Mouse (Mus musculus) urinary bladder, postnatal 10 days (tissue): ENCODE results near the gene Baz2a.
"Not testable (repeated sequence)": the region's sequence is repeated elsewhere in the genome, so short reads cannot be mapped to it uniquely, and the experiment has no call there.

ENCODE experiments used
- DNase-seq: peaks from one replicate; pipeline ENCODE4 v3.0.0; 2022; ENCODE audit warnings: low spot score

Gene Baz2a

GRCm38 (mm10) chr10:128081807-128082476 lies 9.4 kb upstream of the Baz2a start:
- no peak for DNase-seq

DNA sequence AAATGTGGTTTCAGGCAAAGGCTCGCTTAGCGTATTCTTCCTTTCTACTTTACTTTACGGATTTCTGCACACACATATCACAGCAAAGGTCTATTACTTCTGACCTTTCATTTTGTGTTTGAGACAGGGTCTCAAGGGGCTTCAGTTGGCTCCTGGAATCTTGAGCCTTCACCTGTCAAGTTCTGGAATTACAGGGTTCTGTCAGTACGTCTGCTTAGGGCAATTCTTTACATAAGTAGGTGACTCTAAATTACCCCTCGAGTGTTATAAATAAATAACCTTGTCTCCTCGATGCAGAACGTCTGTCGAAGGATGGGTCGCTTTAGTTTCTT lies 8.9 kb upstream of the Baz2a start:
- DNase-seq: no peak

GRCm38 (mm10) chr10:128082880-128083421 lies 8.4 kb upstream of the Baz2a start, which contains the start of gene Atp5b:
Gene Atp5b (plus strand): TSS chr10:128083273.
- peak; percentile 94 for DNase-seq

- no peak for DNase-seq
These were observed 7.7 kb upstream of the Baz2a start for GRCm38 (mm10) chr10:128083688-128084087.

GRCm38 (mm10) chr10:128084160-128084559 lies 7.2 kb upstream of the Baz2a start:
- no peak for DNase-seq

DNA sequence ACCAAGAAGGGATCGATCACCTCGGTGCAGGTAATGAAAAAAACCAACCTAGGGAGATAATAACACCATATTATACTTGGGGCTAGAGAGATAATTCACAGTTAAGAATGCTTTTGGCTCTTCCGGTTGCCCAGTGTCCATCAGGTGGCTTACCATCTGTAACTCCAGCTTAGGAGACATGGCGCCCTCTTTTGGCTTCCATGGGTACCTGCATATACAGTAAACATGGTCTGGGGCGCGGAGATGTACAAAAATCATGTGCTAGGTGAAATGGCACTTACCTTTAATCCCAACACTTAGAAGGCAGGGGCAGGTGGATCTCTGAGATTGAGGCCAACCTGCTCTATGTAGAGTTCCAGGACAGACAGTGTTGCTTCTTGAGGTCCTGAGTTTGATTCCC lies 5.0 kb upstream of the Baz2a start:
- no peak for DNase-seq

GRCm38 (mm10) chr10:128087216-128087615 lies 4.2 kb upstream of the Baz2a start:
- DNase-seq: not testable (repeated sequence)

DNA sequence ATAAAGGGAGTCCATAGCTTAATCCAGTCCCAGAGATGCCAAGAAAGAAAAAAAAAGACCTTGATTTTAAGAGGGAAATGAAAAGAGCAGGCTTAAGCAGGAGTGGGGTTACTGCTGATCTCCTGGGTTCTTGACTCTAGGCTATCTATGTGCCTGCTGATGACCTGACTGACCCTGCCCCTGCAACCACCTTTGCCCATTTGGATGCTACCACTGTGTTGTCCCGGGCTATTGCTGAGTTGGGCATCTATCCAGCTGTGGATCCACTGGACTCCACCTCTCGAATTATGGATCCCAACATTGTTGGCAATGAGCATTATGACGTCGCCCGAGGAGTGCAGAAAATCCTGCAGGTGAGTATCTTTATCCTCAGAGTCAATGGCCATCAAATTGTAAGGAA lies 3.2 kb upstream of the Baz2a start:
- DNase-seq: no peak

DNA sequence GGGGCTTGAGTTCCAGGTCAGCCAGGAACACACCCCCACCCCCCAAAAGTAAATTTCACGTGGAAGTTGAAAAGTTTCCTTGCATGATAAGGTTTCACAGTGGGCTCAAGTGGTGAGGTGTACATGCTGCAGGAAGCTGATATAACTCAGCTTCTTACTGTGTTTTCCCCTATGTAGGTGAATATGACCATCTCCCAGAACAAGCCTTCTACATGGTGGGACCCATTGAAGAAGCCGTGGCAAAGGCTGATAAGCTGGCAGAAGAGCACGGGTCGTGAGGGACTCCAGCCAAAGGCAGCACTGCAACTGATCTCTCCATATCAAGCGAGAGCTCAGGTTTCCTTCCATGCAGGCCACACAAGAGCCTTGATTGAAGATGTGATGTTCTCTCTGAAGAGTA lies 1.5 kb upstream of the Baz2a start:
- DNase-seq: no peak

GRCm38 (mm10) chr10:128090651-128091563 lies 470 bp upstream of the Baz2a start:
- peak; percentile 57 for DNase-seq

DNA sequence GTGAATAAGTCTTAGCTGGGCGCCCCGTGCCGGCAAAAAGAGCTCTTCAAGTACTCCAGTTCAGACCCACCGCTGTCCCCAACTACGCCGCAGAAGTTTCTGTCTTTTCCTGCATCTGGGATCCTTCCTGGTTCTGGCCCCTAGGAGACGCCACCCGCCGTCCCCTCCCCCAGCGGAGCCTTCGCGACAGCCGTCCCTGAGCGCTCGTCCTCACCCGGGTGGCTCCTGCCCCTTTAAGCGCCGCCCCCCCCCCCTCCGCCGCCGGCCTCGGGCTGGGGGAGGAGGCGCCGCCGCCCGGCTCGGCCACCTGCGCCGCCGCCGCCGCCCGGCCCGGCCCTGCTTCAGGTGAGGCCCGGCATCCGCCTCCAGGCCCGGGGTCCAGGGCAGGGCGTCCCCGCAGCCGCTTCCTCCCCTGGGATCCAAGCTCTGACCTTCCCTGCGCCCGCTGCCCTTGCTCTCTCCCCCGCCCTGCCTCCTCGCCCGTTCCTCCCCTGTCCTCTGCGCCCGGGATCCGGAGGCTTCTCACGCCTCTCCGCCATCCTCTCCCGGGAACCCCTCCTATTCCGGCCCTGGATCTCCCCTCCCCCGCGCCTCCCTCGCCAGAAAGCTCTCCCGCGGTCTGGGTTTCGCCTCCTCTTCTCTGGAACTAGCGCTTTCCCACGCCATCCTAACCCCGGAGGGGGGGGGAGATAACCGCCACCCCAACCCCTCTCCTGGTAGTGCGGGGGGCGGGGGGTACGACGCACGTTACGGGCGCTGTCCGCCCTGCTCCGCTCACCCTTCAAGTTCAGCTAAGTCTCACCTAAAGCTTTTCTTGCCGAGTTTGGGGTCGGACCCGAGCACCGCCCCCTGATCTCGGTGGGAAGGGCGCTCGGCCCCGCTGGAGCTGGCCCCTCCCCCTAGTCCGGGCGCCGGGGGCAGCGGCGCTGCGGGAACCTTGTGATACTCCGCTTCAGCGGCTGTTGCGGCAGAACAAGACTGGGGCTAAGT lies 1.4 kb downstream of the Baz2a start:
- peak; percentile 43 for DNase-seq

- no peak for DNase-seq
These were observed 2.3 kb downstream of the Baz2a start for GRCm38 (mm10) chr10:128093496-128094294.

GRCm38 (mm10) chr10:128094340-128094968 lies 3.1 kb downstream of the Baz2a start:
- peak; percentile 46 for DNase-seq

DNA sequence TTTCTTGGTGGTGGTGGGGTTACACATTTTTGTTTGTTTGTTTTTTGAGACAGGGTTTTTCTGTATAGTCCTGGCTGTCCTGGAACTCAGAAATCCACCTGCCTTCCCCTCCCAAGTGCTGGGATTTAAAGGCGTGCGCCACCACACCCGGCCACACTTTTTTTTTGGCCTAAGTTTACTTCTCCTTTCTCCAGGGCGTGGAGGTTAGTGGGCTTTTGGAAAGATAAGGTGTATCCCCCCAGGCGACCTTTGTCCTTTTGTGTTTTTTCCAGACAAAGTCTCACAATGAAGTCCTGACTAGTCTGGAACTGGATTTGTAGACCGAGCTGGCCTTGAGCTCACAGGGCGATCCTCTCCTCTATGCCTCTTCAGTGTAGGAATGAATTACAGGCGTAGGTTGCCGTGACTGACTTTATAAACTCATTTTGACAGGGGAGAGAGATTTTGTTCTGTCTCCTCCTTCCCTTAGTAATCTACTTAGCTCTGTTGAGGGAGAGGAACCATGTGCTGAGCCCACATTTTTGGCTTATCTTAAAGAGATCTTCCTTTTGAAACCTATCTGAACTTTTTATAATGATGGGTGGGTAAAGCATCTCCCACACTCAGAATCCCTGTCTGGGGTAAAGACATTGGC lies 3.7 kb downstream of the Baz2a start:
- no peak for DNase-seq

DNA sequence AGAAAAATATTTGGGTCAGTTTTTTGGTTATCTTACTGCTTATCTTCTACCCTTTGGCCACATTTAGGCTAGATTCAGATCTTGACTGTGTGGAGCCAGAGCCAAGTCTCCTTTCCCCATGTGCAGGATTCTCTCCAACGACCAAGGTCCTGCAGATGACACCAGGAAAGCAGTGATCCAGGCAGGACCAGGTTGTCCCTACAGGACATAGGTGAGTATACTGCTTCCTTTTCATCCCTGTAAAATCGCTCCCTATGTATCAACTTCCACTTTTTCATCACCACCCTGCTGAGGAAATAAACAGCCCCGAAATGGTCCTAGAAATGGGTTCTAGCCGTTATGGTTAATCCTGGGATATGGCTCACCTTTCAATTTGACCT lies 4.9 kb downstream of the Baz2a start:
- no peak for DNase-seq

DNA sequence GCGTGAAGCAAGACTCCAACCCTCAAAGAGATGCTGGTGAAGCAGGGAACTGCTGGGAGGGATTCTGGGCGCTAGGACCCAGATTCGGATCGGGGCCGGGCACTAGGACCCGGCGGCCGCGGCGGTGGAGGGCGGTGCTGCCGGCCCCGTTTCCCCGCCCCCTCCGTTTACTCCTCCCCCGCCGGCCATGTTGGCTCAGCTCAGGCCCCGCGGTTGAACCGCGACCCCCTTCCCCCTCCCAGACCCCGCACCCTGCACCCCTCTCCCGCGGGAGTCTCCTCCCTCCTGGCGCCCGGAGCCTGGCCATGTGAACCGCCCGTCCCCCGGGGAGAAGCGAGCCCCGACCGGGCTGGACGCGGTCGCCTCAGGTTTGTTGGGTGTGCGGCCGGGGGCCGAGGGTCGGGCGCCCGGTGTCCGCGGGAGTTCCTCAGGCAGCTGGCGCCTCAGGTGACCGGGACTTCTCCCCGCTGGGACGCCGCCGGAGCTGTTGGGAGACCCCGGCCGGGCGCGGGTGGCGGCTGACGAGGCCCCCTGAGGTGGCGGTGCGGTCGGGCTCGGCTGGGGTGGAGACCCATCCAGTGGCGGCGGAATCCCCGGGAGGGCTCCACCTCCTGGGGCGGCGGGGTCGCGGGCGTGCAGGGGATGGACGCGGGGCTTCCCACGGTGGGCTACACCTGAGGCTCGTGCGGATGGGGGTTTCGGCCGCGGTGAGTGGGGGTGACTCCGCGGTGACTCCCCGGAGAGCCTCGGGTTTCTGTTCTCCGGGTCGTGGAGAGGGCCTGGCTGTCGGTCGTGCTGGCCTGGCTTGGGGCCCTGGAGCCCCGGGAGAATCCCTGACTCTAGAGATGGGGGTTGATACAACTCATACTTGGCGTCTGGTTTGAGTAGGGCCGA lies 5.6 kb downstream of the Baz2a start:
- DNase-seq: peak; percentile 36

DNA sequence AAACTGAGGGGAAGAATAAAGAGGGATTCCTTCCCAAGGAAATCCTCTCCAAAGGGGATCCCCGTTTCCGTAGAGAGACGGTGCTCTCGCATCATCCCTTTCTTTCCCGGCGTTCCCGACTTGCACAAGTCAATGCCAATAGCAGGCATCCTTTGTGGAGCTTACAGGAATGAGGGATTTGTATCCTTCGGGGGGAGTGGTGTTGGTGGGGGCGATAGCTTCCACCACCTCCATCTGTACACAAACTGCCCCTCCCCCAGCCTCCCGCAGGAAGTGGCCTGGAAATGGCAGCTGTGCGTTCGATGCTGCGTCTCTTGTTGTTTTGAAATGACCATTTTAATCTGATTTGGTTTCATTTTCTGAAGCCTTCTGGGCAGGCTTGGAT lies 6.2 kb downstream of the Baz2a start:
- DNase-seq: no peak

GRCm38 (mm10) chr10:128110103-128110761 lies 18.9 kb downstream of the Baz2a start:
- DNase-seq: no peak

DNA sequence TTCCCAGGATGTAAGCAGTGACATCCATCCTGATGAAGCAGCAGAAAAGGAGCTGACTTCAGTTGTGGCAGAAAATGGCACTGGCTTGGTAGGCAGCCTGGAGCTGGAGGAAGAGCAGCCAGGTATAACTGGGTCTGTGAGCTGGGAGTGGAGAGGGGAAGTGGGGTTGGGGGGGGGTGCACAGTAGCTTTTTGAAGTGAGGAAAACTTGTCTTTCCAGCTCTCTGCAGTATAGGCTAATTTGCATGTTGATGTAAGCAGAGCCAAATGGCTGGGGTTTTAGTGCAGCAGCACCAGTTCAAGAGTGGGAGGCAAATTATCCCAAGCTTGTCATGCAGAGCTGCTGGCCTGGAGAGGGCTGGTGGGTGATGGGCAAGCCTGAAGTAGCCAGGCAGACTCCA lies 19.9 kb downstream of the Baz2a start:
- no peak for DNase-seq
